Mouse (Mus musculus): ENCODE data around the gene Abhd12. TPM values are rescaled to one million over a fixed set of nuclear protein-coding genes. Genes with fewer than 3 reads are reported as not detected.
"Not testable (repeated sequence)": the region's sequence is repeated elsewhere in the genome, so short reads cannot be mapped to it uniquely, and the experiment has no call there.

The Abhd12 gene
- total RNA-seq (2021) = 10 to 100 TPM; 24.1 to 24.8 TPM
- long read RNA-seq, experiment 1, transcript Abhd12-201 (13 exons, 1,999 nt) = major isoform, 11 of 19 reads
- long read RNA-seq, experiment 1, partial matches to known transcripts = 0 of 19 reads
- long read RNA-seq, experiment 1, other reads (novel, unspliced or antisense) = 8 of 19 reads
- long read RNA-seq, experiment 2, transcript Abhd12-201 (13 exons, 1,999 nt) = major isoform, 16 of 30 reads
- long read RNA-seq, experiment 2, partial matches to known transcripts = 1 of 30 reads
- long read RNA-seq, experiment 2, other reads (novel, unspliced or antisense) = 12 of 30 reads

GRCm38 (mm10) chr2:150904272-150904935, at the start of gene Abhd12:
Gene Abhd12, minus strand, starts transcription at chr2:150904741.
- DNase-seq = peak; percentile 96 to 98
- intact Hi-C loops (cut with DNase I) = loop anchor here (10.0 kb wide), 1 partner anchor 300 kb away; the partner anchor contains the start of gene Apmap

- no peak for DNase-seq
- intact Hi-C loops (cut with DNase I) = no loop called here
Observed at GRCm38 (mm10) chr2:150951201-150951600, 46.7 kb upstream of the Abhd12 start.

- intact Hi-C loops (cut with DNase I) = no loop called here
- DNase-seq = no peak
Observed at GRCm38 (mm10) chr2:150950056-150950455, 45.5 kb upstream of the Abhd12 start.

GRCm38 (mm10) chr2:150949652-150950051, 45.1 kb upstream of the Abhd12 start:
- intact Hi-C loops (cut with DNase I) = no loop called here

GRCm38 (mm10) chr2:150948786-150949185, 44.2 kb upstream of the Abhd12 start:
- DNase-seq = no peak
- intact Hi-C loops (cut with DNase I) = no loop called here

More at GRCm38 (mm10) chr2:150949652-150950051, 45.1 kb upstream of the Abhd12 start:
- DNase-seq = no peak

GRCm38 (mm10) chr2:150947880-150948611, 43.5 kb upstream of the Abhd12 start:
- DNase-seq; intact Hi-C loops (cut with DNase I): not testable (repeated sequence)

- intact Hi-C loops (cut with DNase I); DNase-seq: not testable (repeated sequence)
Observed at GRCm38 (mm10) chr2:150947341-150947740, 42.8 kb upstream of the Abhd12 start.

- intact Hi-C loops (cut with DNase I) = no loop called here
- no peak for DNase-seq
Observed at GRCm38 (mm10) chr2:150944017-150944416, 39.5 kb upstream of the Abhd12 start.

GRCm38 (mm10) chr2:150934659-150935058, 30.1 kb upstream of the Abhd12 start:
- no peak for DNase-seq
- intact Hi-C loops (cut with DNase I) = no loop called here

- DNase-seq = no peak
- intact Hi-C loops (cut with DNase I) = no loop called here
Observed at GRCm38 (mm10) chr2:150933482-150933881, 28.9 kb upstream of the Abhd12 start.

- intact Hi-C loops (cut with DNase I) = no loop called here
- DNase-seq = no peak
Observed at GRCm38 (mm10) chr2:150930806-150931205, 26.3 kb upstream of the Abhd12 start.

- intact Hi-C loops (cut with DNase I) = no loop called here
- no peak for DNase-seq
Observed at GRCm38 (mm10) chr2:150929156-150929555, 24.6 kb upstream of the Abhd12 start.

- no peak for DNase-seq
- intact Hi-C loops (cut with DNase I) = no loop called here
Observed at GRCm38 (mm10) chr2:150927038-150927720, 22.6 kb upstream of the Abhd12 start.

GRCm38 (mm10) chr2:150923505-150923904, 19.0 kb upstream of the Abhd12 start:
- intact Hi-C loops (cut with DNase I) = no loop called here
- no peak for DNase-seq

GRCm38 (mm10) chr2:150923026-150923425, 18.5 kb upstream of the Abhd12 start:
- intact Hi-C loops (cut with DNase I) = no loop called here
- no peak for DNase-seq

- intact Hi-C loops (cut with DNase I) = no loop called here
- DNase-seq = no peak
Observed at GRCm38 (mm10) chr2:150922165-150922564, 17.6 kb upstream of the Abhd12 start.

GRCm38 (mm10) chr2:150921697-150922096, 17.2 kb upstream of the Abhd12 start:
- intact Hi-C loops (cut with DNase I) = no loop called here
- DNase-seq = no peak

GRCm38 (mm10) chr2:150920543-150920942, 16.0 kb upstream of the Abhd12 start:
- intact Hi-C loops (cut with DNase I) = no loop called here
- DNase-seq = no peak

GRCm38 (mm10) chr2:150918720-150919119, 14.2 kb upstream of the Abhd12 start:
- intact Hi-C loops (cut with DNase I) = no loop called here
- DNase-seq = no peak

- intact Hi-C loops (cut with DNase I) = no loop called here
- DNase-seq = no peak
Observed at GRCm38 (mm10) chr2:150915786-150916185, 11.2 kb upstream of the Abhd12 start.
